Mouse (Mus musculus) hindlimb bud, embryonic 11.5 days (tissue): ENCODE measurements at regions not wholly inside any gene's neighbourhood (a gene's known extent, or its start where the extent isn't known, plus 50 kb on each side); places are given as distances from the start of the nearest gene placed in this dataset.

Experiments used
- DNase-seq: peaks from one replicate; pipeline ENCODE4 v3.0.0-alpha.2; 2012; ENCODE audit warnings: low read depth, low spot score; ENCODE audit errors: extremely low spot score

- no peak for DNase-seq
Observed at GRCm38 (mm10) chr16:78170627-78171605, 130.4 kb upstream of the Cxadr start.

GRCm38 (mm10) chr16:78156876-78157232, 144.4 kb upstream of the Cxadr start:
- DNase-seq, result no peak

GRCm38 (mm10) chr16:78156138-78156875, 145.0 kb upstream of the Cxadr start:
- peak; percentile 28 for DNase-seq

- no peak for DNase-seq
Observed at GRCm38 (mm10) chr16:78153899-78154605, 147.2 kb upstream of the Cxadr start.

GRCm38 (mm10) chr16:78144146-78144545, 157.1 kb upstream of the Cxadr start:
- DNase-seq, result no peak

GRCm38 (mm10) chr16:78135501-78135900, 165.8 kb upstream of the Cxadr start:
- no peak for DNase-seq

- DNase-seq, result no peak
Observed at GRCm38 (mm10) chr16:78134531-78134930, 166.8 kb upstream of the Cxadr start.

- no peak for DNase-seq
Observed at GRCm38 (mm10) chr16:78121668-78122067, 179.6 kb upstream of the Cxadr start.

GRCm38 (mm10) chr16:78120346-78120899, 180.9 kb upstream of the Cxadr start:
- no peak for DNase-seq

GRCm38 (mm10) chr16:78104246-78104645, 197.0 kb upstream of the Cxadr start:
- DNase-seq, result no peak

GRCm38 (mm10) chr16:78101415-78102326, 199.6 kb upstream of the Cxadr start:
- DNase-seq, result no peak

- DNase-seq, result no peak
Observed at GRCm38 (mm10) chr16:78099842-78100241, 201.4 kb upstream of the Cxadr start.

GRCm38 (mm10) chr16:78099114-78099513, 202.2 kb upstream of the Cxadr start:
- DNase-seq, result no peak

GRCm38 (mm10) chr16:78098555-78098954, 202.7 kb upstream of the Cxadr start:
- DNase-seq, result no peak

- DNase-seq, result no peak
Observed at GRCm38 (mm10) chr16:78096571-78096970, 204.7 kb upstream of the Cxadr start.

GRCm38 (mm10) chr16:78090155-78090554, 211.1 kb upstream of the Cxadr start:
- DNase-seq, result no peak

- no peak for DNase-seq
Observed at GRCm38 (mm10) chr16:78067532-78068118, 233.7 kb upstream of the Cxadr start.

GRCm38 (mm10) chr16:78060516-78060915, 240.8 kb upstream of the Cxadr start:
- no peak for DNase-seq

- DNase-seq, result peak; percentile 47
Observed at GRCm38 (mm10) chr16:78057549-78057948, 243.7 kb upstream of the Cxadr start.

GRCm38 (mm10) chr16:78052133-78052532, 249.2 kb upstream of the Cxadr start:
- DNase-seq, result no peak
